Mouse (Mus musculus): ENCODE results near the gene Ptpn20. TPM values are rescaled to one million over a fixed set of nuclear protein-coding genes. Genes with fewer than 3 reads are reported as not detected.

The Ptpn20 gene
- total RNA-seq (2021): not detected
- long read RNA-seq, experiment 1: 0 reads
- long read RNA-seq, experiment 2: 0 reads

DNA sequence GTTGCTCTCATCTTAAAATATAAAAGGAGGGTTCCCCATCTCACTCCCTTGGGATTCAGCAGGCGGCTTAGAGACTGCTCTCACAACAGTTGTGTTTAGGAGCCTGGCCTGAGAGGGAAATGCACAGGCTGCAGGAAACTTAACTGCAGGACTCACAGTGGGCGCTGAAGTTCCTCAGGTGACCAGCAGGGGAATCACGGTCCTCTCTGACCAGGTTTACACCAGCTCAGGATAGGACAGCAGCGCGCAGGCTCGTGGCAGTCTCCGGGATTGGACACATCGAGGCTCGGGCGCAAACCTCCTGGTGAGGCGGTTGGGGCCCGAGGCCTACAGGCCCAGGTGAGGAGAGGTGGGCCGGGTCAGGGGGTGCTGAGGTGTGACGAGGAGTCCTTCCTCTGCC, at the start of gene Ptpn20:
Gene Ptpn20 (plus strand): TSS at position 257 of the 400 bp plus-strand sequence.
- DNase-seq: no peak
- intact Hi-C loops (cut with DNase I): no loop called here

DNA sequence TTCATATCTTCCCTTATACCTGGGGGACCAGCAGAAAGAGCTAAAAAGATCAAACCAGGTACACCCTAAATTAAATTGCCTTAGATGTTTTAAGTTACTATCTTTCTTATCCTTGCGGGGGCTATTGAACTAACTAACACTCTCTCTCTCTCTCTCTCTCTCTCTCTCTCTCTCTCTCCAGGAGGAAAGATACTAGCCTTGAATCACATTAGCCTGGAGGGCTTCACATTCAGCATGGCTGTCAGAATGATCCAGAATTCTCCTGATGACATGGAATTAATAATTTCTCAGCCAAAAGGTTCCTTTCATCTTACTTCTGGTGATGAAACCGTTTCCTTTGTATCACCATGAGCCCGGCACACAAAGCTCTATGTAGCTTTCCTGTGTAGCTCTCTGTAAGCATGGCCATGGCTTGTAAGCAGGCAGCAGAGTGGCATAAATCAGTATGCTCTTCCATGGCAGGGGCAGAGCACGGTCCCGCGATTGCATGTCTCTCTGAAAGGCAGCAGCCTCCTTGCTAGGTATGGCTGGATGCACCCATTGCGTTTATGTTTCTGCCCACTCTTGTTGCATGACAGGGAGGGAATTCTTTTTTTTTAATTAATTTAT, 49.3 kb upstream of the Ptpn20 start:
- intact Hi-C loops (cut with DNase I): no loop called here

DNA sequence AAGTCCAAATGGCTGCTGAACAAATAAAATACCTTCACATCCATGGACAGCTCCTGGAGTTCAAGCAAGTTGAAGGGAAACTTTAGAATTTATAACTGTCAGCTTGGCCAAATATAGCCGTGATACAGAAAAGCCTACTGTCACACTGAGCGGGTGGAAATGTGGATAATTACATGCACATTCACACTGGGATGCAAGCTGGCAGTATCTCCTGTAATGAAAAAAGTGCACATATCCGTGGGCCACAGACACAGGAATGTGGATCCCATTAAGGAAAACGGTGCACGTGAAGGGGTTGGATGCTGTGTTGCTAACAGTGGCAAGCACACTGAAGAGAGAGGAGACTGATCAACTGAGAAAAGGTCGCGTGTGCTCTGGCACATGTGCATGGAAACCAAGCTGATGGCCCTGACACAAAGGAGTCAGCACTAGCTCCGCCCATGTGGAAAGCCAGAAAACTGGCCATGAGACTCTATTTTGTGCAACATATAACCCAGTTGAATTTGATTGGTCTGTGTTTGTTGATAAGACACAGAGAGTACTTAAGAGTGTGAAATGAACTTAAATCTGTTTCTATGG, 43.4 kb upstream of the Ptpn20 start:
- intact Hi-C loops (cut with DNase I): no loop called here
- DNase-seq: no peak

More for the DNA sequence above, 49.3 kb upstream of the Ptpn20 start:
- DNase-seq: no peak

DNA sequence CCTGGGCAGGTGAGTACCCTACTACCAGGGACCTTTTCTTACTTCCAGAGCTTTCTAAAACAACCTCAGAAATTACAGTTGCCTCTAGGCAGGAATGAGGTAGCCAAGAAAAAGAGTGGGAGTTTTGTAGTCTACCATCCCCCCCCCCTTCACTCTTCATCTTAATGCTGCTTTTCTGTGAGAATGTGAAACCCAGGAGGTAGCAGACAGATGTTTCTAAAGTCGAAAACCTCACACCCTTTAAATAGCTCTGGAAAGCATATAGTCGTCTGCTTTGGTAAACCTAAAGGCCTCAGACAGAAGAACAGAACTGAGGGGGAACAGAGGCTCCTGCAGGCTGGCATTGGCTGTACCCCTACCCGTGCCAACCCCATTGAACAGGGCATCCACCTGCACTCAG, 40.4 kb upstream of the Ptpn20 start:
- no peak for DNase-seq
- intact Hi-C loops (cut with DNase I): no loop called here

DNA sequence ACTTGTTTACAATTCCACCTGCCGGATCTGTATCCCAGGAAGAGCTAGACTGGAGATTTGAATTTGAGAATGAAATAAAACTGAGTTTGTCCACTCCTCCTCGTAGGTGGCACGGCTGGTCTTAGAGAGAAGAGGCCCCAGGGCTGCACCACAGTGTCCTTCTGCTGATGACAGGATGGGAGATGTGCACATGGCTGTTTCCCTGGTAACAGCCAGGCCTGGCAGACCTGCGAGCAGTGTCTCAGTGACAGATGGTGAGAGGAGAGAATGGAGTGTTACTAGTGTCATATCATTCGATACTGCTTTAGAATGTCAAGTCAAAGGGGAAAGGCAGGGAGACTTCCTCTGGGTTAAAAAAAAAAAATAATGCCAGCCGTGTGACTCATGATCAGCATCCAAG, 39.2 kb upstream of the Ptpn20 start:
- intact Hi-C loops (cut with DNase I): no loop called here
- no peak for DNase-seq

DNA sequence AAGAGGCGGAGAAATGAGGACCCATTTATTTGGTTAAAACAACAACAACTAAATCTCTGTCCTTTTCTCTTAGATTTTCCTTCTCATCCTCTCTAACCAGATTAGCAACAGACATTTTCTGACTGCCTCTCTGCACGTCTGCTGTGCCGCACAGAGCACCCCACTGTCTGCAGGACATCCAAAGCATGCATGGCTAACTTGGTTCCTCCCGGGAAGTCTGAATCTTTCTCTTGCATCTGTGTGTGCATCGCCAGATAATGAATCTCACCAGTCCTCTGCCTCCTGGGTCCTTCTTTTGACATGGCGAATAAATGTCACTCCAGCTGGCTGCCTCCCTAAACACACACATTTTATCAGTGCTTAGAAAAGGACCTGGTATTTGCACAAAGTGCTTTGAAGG, 18.3 kb upstream of the Ptpn20 start:
- no peak for DNase-seq
- intact Hi-C loops (cut with DNase I): no loop called here

DNA sequence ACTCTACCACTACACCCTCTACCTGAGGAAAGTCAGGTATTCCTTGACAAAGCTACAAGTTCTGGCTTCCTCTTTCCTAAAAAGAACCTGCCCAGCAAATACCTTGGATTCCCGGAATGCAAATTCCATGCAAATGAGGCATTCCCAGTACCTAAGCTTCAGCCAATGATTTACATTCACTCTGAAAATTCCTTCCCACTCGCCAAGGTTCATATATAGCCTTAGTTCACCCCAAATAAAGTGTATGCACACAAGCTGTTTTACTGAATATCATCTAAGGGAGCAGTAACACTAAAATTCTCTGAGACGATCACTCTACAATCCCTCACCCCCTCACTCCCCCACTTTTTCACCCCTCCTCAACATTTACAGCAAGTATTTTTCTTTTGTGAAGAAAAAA, 15.4 kb upstream of the Ptpn20 start:
- no peak for DNase-seq

DNA sequence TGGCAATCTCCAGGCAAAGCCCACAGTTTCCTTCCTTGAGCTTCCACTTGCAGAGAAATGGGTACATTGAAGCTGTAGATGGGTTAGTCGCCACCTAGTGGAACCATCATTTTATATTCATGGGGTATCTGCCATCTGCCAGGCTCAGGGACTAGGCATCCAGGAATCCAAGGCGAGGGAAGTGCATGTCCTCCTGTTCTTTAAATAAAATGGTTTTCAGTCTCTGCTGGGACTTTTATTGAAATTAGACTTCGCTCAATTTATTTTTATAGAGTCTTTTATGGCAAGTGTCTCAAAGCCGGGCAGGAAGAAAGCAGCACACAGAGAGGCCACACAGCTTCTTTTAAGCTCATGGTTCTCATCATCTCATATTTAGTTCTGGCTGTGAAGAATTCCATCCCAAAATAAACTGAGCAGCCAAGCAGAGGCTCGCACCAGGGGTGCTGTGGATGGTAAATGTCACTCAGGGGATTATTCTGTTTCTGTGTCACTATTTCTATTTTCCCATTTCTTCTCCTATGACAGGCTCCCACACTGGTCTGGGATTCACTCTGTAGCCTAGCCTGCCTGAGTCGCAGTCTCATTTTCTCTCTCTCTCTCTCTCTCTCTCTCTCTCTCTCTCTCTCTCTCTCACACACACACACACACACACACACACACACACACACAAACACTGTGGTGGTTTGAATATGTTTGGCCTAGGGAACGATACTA, 9.1 kb upstream of the Ptpn20 start:
- intact Hi-C loops (cut with DNase I): no loop called here
- no peak for DNase-seq

More for the DNA sequence above, 15.4 kb upstream of the Ptpn20 start:
- intact Hi-C loops (cut with DNase I): no loop called here

DNA sequence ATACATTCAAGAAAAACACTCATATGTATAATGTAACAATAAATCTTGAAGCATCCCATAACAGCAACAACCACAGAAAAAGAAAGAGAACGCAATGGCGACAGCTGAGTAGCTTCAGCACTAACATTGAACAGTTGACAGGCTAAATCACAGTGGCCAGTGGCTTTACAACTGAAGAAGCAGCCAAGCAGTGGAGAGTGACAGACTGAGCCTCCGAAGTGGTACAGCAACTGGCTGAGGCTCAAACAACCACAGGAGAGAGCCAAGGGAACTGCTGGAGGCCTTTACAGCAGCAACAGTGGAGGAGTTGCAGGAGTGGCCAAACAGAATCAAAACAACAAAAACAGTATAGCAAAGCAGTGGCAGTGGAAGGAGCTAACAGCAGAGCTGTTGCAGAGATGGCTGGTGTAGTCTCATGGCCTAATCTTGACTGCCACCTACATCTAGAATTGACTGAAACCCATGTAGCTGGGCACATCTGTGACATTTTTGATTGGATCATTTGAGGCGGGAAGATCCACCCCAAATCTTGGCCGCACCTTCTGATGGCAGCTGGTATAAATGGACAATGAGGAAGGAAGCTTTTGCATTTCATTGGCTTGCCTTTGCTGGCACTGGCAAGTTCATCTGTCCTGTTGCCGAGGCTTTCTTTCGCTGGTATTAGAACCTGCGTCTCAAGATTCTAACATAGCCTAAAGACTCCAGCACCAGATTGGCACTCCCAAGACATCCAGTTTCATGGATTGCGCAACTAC, 9.5 kb downstream of the Ptpn20 start:
- intact Hi-C loops (cut with DNase I): no loop called here

DNA sequence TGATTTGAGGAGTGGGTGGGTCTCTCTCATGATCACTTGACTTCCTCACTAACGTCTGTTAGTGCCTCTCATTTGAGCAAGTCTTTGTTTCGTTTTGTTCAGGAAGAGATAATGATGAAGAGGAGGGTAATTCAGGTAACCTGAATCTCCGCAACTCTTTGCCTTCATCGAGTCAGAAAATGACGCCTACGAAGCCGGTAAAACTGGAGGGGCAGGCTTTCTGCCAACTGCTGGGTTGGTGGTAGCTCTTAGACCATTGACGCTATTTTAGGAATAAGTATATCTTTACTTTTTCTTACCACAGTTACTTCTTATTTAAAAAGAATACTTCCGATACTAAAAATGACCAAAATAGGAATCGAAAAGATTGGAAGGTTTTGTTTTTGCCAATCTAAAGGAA, 18.4 kb downstream of the Ptpn20 start:
- intact Hi-C loops (cut with DNase I): no loop called here
- no peak for DNase-seq

More for the DNA sequence above, 9.5 kb downstream of the Ptpn20 start:
- DNase-seq: no peak

DNA sequence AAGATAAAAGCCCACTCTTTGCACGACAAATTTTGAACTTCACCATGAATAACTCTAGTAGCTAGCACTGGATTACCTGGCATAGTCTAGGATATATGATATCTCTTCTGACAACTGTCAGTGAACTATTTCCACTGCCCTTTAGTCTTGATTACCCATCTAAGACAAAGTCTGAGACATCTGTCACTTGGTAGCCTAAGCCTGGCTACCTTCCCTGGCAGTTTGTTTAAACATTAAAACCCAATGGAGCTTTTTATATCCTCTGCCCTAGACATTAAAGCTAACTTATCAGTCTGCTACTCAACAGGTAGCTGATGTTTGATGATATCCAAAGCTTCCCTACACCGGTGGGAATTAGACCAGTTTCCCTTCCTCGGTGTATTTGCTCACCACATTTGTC, 36.0 kb downstream of the Ptpn20 start:
- intact Hi-C loops (cut with DNase I): no loop called here

DNA sequence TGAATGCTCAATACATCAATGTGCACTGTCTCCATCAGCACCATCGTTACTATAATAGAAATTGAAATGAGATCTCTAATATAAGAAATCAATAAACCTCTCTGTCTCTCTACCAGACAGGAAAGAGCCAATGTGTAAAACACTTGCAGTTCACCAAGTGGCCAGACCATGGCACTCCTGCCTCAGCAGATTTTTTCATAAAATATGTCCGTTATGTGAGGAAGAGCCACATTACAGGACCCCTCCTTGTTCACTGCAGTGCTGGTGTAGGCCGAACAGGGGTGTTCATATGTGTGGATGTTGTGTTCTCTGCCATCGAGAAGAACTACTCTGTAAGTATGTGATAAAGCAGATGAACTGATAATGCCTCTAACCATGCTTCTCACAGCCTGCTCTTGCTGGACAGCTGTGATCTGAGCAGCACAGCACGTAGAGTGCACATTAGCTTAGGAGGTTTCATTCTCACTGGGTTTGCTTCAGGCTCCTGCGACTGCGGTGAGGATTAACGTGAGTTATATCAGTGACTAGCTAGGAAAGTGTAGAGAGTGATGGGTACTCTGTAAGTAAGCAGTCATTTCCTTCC, 43.9 kb downstream of the Ptpn20 start:
- no peak for DNase-seq
- intact Hi-C loops (cut with DNase I): no loop called here

More for the DNA sequence above, 36.0 kb downstream of the Ptpn20 start:
- DNase-seq: no peak

DNA sequence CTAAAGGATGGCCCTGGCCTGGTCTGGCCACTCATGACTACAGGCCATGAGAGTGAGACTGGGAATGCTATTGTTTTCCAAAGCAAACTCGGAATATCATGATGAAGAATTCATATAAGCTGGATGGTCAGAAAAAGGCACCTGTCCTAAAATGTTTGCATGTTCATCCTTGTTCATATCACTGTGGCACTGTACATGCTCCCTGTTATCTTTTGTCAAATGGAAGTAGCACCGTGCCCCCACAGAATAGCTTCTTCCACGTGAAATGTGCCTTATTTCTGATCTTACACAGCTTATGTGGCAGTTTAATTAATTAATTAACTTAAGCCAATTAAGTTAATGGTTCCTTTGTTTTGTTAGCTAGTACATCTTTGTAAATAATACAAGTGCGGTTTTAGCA, 45.3 kb downstream of the Ptpn20 start:
- intact Hi-C loops (cut with DNase I): no loop called here
- DNase-seq: no peak

DNA sequence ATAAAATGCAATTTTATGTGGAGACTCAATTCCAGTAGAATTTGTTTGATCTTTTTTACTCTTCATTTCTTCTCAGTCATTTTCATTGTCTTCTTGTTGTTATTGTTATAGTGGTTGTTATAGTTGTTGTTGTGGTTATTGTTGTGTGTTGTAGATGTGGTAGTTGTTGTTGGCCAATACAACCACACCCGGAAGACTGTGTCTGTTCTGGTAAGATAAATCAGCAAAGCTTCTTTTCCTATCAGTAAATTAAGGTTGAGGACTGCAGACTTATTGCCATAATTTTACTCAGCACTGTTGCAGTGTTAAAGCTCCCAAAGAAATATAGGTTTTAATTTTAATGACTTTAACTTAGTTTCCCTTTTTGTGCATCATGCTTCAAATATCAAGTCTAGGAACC, 45.8 kb downstream of the Ptpn20 start:
- intact Hi-C loops (cut with DNase I): no loop called here
- DNase-seq: no peak

DNA sequence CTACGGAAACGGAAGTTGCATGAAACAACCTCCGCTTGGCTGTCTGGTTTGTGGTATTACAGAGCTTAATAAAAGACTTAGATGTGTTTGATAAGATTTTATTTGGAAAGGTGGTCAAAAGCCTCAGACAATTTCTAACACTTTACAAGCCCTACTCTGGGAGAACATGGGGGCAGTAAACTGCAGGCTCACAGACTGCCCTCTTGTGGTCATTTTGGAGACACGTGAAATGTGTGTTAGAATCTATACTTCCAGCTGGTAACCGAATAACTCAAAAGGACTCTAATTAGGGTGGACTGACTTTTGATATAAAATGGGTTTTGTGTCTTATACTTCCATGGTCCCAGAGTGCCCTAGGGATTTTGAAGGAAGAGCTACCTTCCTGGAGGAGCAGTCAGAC, 50.4 kb downstream of the Ptpn20 start:
- no peak for DNase-seq
- intact Hi-C loops (cut with DNase I): no loop called here

DNA sequence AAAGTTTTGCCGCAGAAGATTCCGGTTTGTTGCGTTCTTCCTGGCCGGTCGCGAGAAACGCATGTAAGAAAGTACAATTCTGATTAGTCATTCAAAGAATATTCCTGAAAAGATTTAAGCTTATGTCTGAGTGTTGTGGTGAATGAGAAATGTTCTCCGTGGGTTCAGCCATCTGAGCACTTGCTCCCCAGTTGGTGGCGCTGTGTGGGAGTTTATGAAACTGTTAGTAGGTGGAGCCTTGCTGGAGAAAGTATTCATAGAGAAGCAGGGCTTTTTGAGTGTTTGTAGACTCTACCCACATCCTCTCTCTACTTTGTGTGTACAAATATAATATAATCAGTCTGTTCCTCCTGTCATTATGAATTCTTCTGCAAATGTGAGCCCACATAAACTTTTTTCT, 61.7 kb downstream of the Ptpn20 start:
- intact Hi-C loops (cut with DNase I): no loop called here
- DNase-seq: no peak

DNA sequence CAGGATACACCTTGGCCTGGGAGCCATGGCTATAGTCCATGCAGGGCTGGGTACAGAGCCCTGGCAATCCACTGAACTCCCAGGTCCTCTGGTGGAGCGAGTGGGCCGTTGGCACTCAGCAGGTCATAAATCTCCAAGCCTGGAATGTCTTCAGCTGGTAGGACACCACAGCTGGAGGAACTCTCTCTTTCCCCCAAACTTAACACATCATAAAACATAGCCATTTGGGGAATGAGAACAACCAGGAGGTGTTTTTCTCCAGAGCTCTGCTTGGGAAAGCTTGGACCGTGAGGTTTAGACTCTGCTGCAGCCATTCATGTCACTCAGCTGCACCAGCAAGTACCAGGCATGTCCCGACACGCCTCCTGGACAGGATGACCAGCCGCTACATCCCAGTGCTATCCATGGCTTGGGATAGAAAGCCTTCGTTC, 68.5 kb downstream of the Ptpn20 start:
- DNase-seq: no peak
- intact Hi-C loops (cut with DNase I): no loop called here

DNA sequence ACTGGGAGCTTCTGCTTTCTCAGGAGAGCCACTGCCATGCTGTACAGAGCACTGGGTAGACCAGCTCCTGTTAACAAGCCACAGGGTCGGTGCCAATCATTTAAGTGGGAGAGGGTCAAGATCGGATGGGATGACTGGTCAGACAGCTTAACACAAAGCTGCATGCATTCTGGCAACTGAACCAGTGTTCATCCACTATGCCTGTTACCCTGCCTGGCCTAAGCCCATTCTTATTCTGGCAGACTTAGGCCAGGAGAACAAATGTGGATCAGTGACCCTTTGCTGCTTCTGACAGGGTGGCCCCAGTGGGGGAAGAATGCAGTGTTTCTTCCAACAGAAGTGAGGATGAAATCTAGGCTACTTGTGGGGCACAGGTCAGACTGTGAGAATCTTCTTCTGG, 69.3 kb downstream of the Ptpn20 start:
- no peak for DNase-seq
- intact Hi-C loops (cut with DNase I): no loop called here

DNA sequence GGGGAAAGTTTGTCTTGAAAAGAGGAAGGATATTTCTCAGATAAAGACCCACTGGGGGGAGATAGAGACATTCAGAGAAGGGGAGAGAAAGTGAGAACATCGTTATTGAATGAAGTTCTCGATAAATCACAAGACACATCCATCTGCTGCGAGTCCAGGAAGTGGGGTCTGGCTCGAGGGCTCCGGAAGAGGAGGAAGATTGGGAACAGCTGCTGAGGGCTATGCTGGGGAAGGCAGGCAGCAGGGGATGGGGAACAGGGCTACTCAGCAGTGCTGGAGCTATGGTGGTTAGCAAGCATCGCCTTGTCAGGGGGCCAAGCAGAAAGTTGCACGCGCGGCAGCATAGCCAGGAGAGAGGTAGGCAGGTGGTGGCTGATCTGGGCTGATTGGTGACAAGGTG, 73.1 kb downstream of the Ptpn20 start:
- DNase-seq: no peak
- intact Hi-C loops (cut with DNase I): no loop called here

DNA sequence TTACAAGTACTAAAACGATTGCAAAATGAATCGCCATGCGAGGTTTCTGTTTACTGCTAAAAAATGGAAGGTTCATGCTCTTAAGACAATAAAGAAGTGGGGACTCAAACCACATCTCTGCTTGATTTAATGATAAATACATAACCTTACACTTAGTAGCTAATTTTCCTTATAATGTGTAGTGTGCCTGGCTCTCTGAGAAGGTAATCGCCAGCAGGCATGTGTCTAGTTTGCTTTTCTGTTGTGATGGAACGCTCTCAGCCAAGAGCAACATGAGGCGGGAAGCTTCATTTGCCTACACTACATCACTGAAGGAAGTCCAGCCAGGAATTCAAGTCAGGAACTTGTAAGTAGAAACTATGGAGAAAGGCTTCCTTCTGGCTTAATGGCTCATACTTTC, 77.3 kb downstream of the Ptpn20 start:
- DNase-seq: no peak
- intact Hi-C loops (cut with DNase I): no loop called here

DNA sequence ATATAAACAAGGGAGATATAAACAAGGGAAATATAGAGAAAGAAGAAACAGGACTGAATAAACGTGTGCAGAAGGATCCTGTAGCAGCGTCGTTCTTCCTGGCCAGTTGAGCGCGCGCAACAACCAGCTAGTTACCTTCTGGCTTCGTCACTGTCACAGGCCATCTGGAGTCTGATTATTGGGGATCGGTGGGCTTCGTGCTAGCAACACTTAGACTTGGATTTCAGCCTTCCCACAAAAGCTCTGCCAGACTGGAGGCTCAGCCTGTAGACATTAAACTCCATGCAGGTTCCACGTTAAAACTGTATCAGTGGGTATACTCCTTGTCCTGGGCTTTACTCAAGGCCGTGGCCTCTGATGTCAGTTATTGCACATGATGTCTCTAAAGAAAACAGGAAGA, 80.9 kb downstream of the Ptpn20 start:
- intact Hi-C loops (cut with DNase I): loop anchor here (5.0 kb wide), 1 partner anchor 262 kb away; no protein-coding TSS in a partner anchor

More for the DNA sequence above, 80.9 kb downstream of the Ptpn20 start:
- DNase-seq: no peak
